Mouse (Mus musculus) midbrain, embryonic 12.5 days (tissue): ENCODE results near the gene Cd247. TPM values are rescaled to one million over a fixed set of nuclear protein-coding genes. Genes with fewer than 3 reads are reported as not detected.

Source experiments
- ATAC-seq: fragments of 200-750 bp; cut with Nextera tagmentation; 2 replicates; pipeline ENCODE4 v1.8.0; 2017; ENCODE audit warnings: low read depth, moderate TSS enrichment, moderate library complexity; ENCODE audit not compliant: low FRiP score
- H3K27ac ChIP-seq: fragments of 300-500 bp; sonication (generic); replicated peaks from 2 replicates; pipeline ENCODE4 v1.5.1; 2016; ENCODE audit warnings: mild to moderate bottlenecking
- H3K27me3 ChIP-seq: fragments of 300-500 bp; sonication (generic); 2 replicates; pipeline ENCODE4 v1.6.1; 2016; ENCODE audit warnings: mild to moderate bottlenecking
- H3K36me3 ChIP-seq: fragments of 300-500 bp; sonication (generic); 2 replicates; pipeline ENCODE4 v1.6.1; 2016
- H3K4me1 ChIP-seq: fragments of 300-500 bp; sonication (generic); 2 replicates; pipeline ENCODE4 v1.6.1; 2016
- H3K4me2 ChIP-seq: fragments of 300-500 bp; sonication (generic); replicated peaks from 2 replicates; pipeline ENCODE4 v1.6.1; 2016; ENCODE audit warnings: mild to moderate bottlenecking, moderate library complexity
- H3K4me3 ChIP-seq: fragments of 300-500 bp; sonication (generic); 2 replicates; pipeline ENCODE4 v1.5.1; 2016; ENCODE audit warnings: mild to moderate bottlenecking
- H3K9ac ChIP-seq: fragments of 300-500 bp; sonication (generic); replicated peaks from 2 replicates; pipeline ENCODE4 v1.6.1; 2016; ENCODE audit warnings: mild to moderate bottlenecking, moderate library complexity
- H3K9me3 ChIP-seq: fragments of 300-500 bp; sonication (generic); 2 replicates; pipeline ENCODE4 v1.6.1; 2016; ENCODE audit warnings: mild to moderate bottlenecking
- WGBS: fragments of 180-500 bp; shearing (Covaris S2); methylation state at CpG from one replicate; pipeline ENCODE4 v1.1.7; 2016; 5-methylcytosine and 5-hydroxymethylcytosine counted together
- polyA plus RNA-seq: library from polyadenylated mRNA; unstranded; fragments of >200 nt; fragmentation: Nextera tagmentation; extraction: Ambion mirVana; gene quantifications from 2 replicates; pipeline ENCODE4 v1.2.1, GENCODE M21; 2016

Gene Cd247
- polyA plus RNA-seq, 1 experiment from 2014 or later, result 1.7 TPM

- H3K36me3 ChIP-seq, result peaks cover 41% of the 10 kb centered on the region
- H3K9ac ChIP-seq, result no peak overlapping the region
- H3K27ac ChIP-seq, result no peak overlapping the region
- no peaks in the 10 kb centered on the region for H3K9me3 ChIP-seq
- 62% methylated on average over 3 of the region's 3 CpGs for WGBS
- no peak for ATAC-seq
- peaks cover 2% of the 10 kb centered on the region; the same call in 1 of the 2 replicates for H3K4me1 ChIP-seq
- no peak overlapping the region for H3K4me3 ChIP-seq
- no peaks in the 10 kb centered on the region for H3K27me3 ChIP-seq
- no peak overlapping the region for H3K4me2 ChIP-seq
These were observed 120.3 kb downstream of the Cd247 start for GRCm38 (mm10) chr1:165908806-165909205.

- Histone ChIP-seq H3K9me3 (no peaks in the 10 kb centered on the region), H3K4me1 (peaks cover 5% of the 10 kb centered on the region), H3K27ac (no peak overlapping the region), H3K9ac (no peak overlapping the region), H3K4me3 (no peak overlapping the region), H3K4me2 (no peak overlapping the region), H3K36me3 (peaks cover 35% of the 10 kb centered on the region), H3K27me3 (no peaks in the 10 kb centered on the region)
- WGBS, result 93% methylated on average over 3 of the region's 3 CpGs
- ATAC-seq, result no peak
These were observed 121.0 kb downstream of the Cd247 start for GRCm38 (mm10) chr1:165909471-165909870.

GRCm38 (mm10) chr1:165913720-165914415, 125.4 kb downstream of the Cd247 start:
- no peak overlapping the region for H3K4me3 ChIP-seq
- peaks cover 30% of the 10 kb centered on the region for H3K36me3 ChIP-seq
- H3K9me3 ChIP-seq, result no peaks in the 10 kb centered on the region
- no peak overlapping the region for H3K9ac ChIP-seq
- peak; percentile 65; the same call in 1 of the 2 replicates for ATAC-seq
- 59% methylated on average over 2 of the region's 2 CpGs for WGBS
- H3K4me2 ChIP-seq, result no peak overlapping the region
- no peaks in the 10 kb centered on the region for H3K27me3 ChIP-seq
- H3K27ac ChIP-seq, result peak overlapping the region; percentile 47; the same call in 1 of the 2 replicates
- H3K4me1 ChIP-seq, result peaks cover 8% of the 10 kb centered on the region

- 64% methylated on average over 2 of the region's 2 CpGs for WGBS
- no peak overlapping the region for H3K9ac ChIP-seq
- no peaks in the 10 kb centered on the region for H3K27me3 ChIP-seq
- peaks cover 26% of the 10 kb centered on the region for H3K36me3 ChIP-seq
- H3K27ac ChIP-seq, result peak overlapping the region; percentile 47; the same call in 1 of the 2 replicates
- H3K9me3 ChIP-seq, result no peaks in the 10 kb centered on the region
- no peak overlapping the region for H3K4me2 ChIP-seq
- no peak overlapping the region for H3K4me3 ChIP-seq
- H3K4me1 ChIP-seq, result peaks cover 8% of the 10 kb centered on the region
- ATAC-seq, result 0 out of 2 replicates have a peak, but pooled peaks have one; percentile 19
These were observed 125.9 kb downstream of the Cd247 start for GRCm38 (mm10) chr1:165914416-165914801.

- WGBS, result 80% methylated on average over 3 of the region's 3 CpGs
- no peak for ATAC-seq
- no peak overlapping the region for H3K4me2 ChIP-seq
- no peaks in the 10 kb centered on the region for H3K27me3 ChIP-seq
- no peak overlapping the region for H3K27ac ChIP-seq
- no peak overlapping the region for H3K4me3 ChIP-seq
- H3K9ac ChIP-seq, result no peak overlapping the region
- H3K4me1 ChIP-seq, result no peaks in the 10 kb centered on the region
- no peaks in the 10 kb centered on the region for H3K9me3 ChIP-seq
- H3K36me3 ChIP-seq, result peaks cover 13% of the 10 kb centered on the region
These were observed 132.5 kb downstream of the Cd247 start for GRCm38 (mm10) chr1:165921026-165921425.

GRCm38 (mm10) chr1:165922488-165922887, 134.0 kb downstream of the Cd247 start:
- no peak for ATAC-seq
- 81% methylated on average over 1 of the region's 1 CpGs for WGBS
- no peaks in the 10 kb centered on the region for H3K4me1 ChIP-seq

GRCm38 (mm10) chr1:165925207-165925606, 136.7 kb downstream of the Cd247 start:
- Histone ChIP-seq H3K9me3 (no peaks in the 10 kb centered on the region), H3K4me2 (no peak overlapping the region), H3K4me3 (no peak overlapping the region), H3K27me3 (no peaks in the 10 kb centered on the region), H3K9ac (no peak overlapping the region), H3K36me3 (no peaks in the 10 kb centered on the region), H3K4me1 (no peaks in the 10 kb centered on the region), H3K27ac (no peak overlapping the region)
- ATAC-seq, result no peak
- WGBS, result 85% methylated on average over 2 of the region's 2 CpGs

More at GRCm38 (mm10) chr1:165922488-165922887, 134.0 kb downstream of the Cd247 start:
- Histone ChIP-seq H3K9me3 (no peaks in the 10 kb centered on the region), H3K4me2 (no peak overlapping the region), H3K9ac (no peak overlapping the region), H3K4me3 (no peak overlapping the region), H3K36me3 (no peaks in the 10 kb centered on the region), H3K27ac (no peak overlapping the region), H3K27me3 (no peaks in the 10 kb centered on the region)

Other genes with a start within 250 kb of the Cd247 start
- 133 and 139 TPM in 2 replicates for gene Mpzl1, start 154.1 kb upstream of the Cd247 start, polyA plus RNA-seq
- 9.3 and 13.2 TPM in 2 replicates for gene Rcsd1, start 78.9 kb upstream of the Cd247 start, polyA plus RNA-seq
- 27.1 and 31.6 TPM in 2 replicates for gene Creg1, start 24.9 kb upstream of the Cd247 start, polyA plus RNA-seq
- gene Pou2f1, start 214.0 kb downstream of the Cd247 start, polyA plus RNA-seq, result 23.9 and 27.6 TPM in 2 replicates